16 mouse cellular contexts compared by ENCODE assay signal in genomic region chr9:92441468-92441867, GRCm38 (mm10).
"Had no signal": no experiment of that assay in that cellular context is flagged by ENCODE, and none has a peak within 500 bp of the region (broad histone marks: within the 10 kb centered on the region; RNA-seq: fewer than 3 reads in every experiment).

No protein-coding gene starts in this region.

- DNase-seq: kidney, adult 9 months; kidney, postnatal 14 days; layer of hippocampus, adult 9-11 months; liver, embryonic 13.5 days; lung, adult 2 months; lung, postnatal 14 days; lung, postnatal 4 days; right cerebral cortex, postnatal 4 days; thymus, adult 2 months; thymus, postnatal 14 days; thymus, postnatal 4 days had no signal

- H3K4me3 ChIP-seq: layer of hippocampus, adult 2 months; liver, embryonic 13.5 days; midbrain, embryonic 12.5 days; midbrain, embryonic 15.5 days; neural tube, embryonic 13.5 days had no signal

- H3K9ac ChIP-seq: liver, embryonic 13.5 days; midbrain, embryonic 12.5 days; midbrain, embryonic 15.5 days; neural tube, embryonic 13.5 days had no signal

- H3K4me2 ChIP-seq: liver, embryonic 13.5 days; midbrain, embryonic 12.5 days; midbrain, embryonic 15.5 days; neural tube, embryonic 13.5 days had no signal

- H3K36me3 ChIP-seq: liver, embryonic 13.5 days; midbrain, embryonic 12.5 days; midbrain, embryonic 15.5 days; neural tube, embryonic 13.5 days had no signal

- H3K27ac ChIP-seq: layer of hippocampus, adult 2 months; liver, embryonic 13.5 days; midbrain, embryonic 12.5 days; midbrain, embryonic 15.5 days; neural tube, embryonic 13.5 days; stomach, postnatal 0 days had no signal

- H3K9me3 ChIP-seq: liver, embryonic 13.5 days; midbrain, embryonic 12.5 days; midbrain, embryonic 15.5 days; neural tube, embryonic 13.5 days had no signal

- H3K4me1 ChIP-seq: liver, embryonic 13.5 days; midbrain, embryonic 12.5 days; midbrain, embryonic 15.5 days; neural tube, embryonic 13.5 days had no signal

- ATAC-seq: midbrain, embryonic 15.5 days had no signal

- H3K27me3 ChIP-seq: liver, embryonic 13.5 days; midbrain, embryonic 12.5 days; midbrain, embryonic 15.5 days; neural tube, embryonic 13.5 days had no signal
